Mouse (Mus musculus): ENCODE results near the gene Camk2n1. TPM values are rescaled to one million over a fixed set of nuclear protein-coding genes. Genes with fewer than 3 reads are reported as not detected.
A peak's percentile ranks its signal among the peaks of the same experiment; 100 is the strongest.

The Camk2n1 gene
- polyA plus RNA-seq, 1 experiment from 2014 or later: 2.9 TPM

DNA sequence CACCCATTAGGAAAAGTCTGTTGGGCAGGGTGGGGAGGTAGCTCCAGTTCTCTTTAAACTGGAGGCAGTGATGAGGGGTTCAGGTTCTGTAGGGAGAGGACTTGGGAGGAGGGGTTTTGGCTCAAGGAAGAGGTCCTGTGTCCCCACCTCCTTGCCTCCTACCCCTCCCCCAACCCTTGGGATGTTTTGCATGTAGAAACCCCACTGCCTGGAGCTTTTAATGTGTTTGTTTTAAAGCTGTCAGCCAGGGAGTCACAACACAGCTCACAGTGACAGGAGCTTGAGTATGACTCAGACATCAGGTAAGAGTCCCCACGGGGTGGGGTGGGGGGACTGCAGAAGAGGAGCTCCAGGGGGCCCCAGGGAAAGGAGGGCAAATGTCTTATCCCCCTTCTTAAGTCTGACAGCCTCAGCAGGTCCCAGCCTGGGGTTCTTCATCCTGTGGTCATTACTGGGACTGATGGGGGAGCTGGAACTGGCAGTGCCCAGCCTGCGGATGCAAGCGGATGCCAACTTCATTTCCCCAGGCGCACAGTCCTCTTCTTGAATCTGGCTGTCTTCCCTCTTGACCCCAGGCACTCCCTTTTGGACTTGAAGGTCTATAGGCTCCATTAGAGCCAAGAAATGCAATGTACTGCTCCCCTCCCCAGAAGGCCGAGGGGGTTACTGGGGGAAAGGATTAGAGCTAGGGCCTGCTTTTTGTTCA, 4.8 kb downstream of the Camk2n1 start:
- no peak for ATAC-seq (ENCODE audit: borderline replicate concordance, extremely low read depth, low FRiP score, low TSS enrichment)
- H3K4me3 ChIP-seq: no peak overlapping the region
- no peaks in the 10 kb centered on the region for H3K9me3 ChIP-seq
- H3K4me2 ChIP-seq: no peak overlapping the region
- H3K4me1 ChIP-seq: peaks cover 47% of the 10 kb centered on the region
- WGBS: 60% methylated on average over 5 of the region's 5 CpGs
- H3K36me3 ChIP-seq: no peaks in the 10 kb centered on the region
- H3K27ac ChIP-seq: no peak overlapping the region
- H3K27me3 ChIP-seq: peaks cover 6% of the 10 kb centered on the region; the same call in 1 of the 2 replicates
- H3K9ac ChIP-seq: no peak overlapping the region

DNA sequence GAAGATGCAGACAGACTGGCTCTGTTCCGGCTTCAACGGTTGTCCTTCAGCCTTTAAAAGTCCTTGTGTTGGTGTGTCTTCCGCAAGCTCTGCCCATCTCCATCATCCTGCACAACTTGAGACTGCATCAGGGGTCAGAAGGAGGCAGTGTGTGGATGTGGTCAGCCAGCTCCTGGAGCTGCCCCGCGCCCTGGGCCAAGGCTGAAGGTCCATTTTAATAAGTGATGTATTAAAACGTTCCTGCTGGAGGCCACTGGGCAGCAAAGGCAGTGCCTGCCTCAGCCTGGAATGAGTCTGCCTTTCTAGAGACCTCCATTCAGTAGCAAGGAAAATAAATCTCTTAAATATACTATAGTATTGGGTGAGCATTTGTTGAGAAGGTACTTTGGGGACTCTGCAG, 5.7 kb downstream of the Camk2n1 start:
- Histone ChIP-seq H3K4me2 (no peak overlapping the region), H3K4me3 (no peak overlapping the region), H3K27me3 (peaks cover 6% of the 10 kb centered on the region; the same call in 1 of the 2 replicates), H3K36me3 (no peaks in the 10 kb centered on the region), H3K9ac (no peak overlapping the region), H3K9me3 (no peaks in the 10 kb centered on the region), H3K4me1 (peaks cover 55% of the 10 kb centered on the region), H3K27ac (no peak overlapping the region)
- WGBS: 64% methylated on average over 6 of the region's 6 CpGs
- no peak for ATAC-seq (ENCODE audit: borderline replicate concordance, extremely low read depth, low FRiP score, low TSS enrichment)

DNA sequence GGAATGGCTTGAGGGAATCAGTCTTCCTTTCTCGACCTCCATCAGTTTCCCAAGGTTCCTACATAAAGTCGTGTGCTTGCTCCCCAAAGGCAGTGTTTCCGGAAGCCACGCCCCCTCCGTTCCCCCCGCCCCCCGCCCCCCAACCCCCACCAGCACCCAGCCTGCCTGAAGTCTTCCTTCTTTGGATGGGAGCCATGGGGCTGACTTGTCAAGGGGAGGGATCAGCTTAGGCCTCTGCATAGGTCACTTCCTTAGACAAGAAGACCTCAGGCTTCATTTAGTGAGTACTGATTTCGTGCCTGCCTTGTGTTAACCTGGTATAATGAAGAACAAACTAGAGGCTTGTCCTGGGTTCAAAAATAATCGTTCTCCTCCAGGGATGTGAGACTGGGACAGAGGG, 6.8 kb downstream of the Camk2n1 start:
- Histone ChIP-seq H3K9ac (no peak overlapping the region), H3K9me3 (no peaks in the 10 kb centered on the region), H3K4me3 (no peak overlapping the region), H3K4me2 (no peak overlapping the region), H3K36me3 (no peaks in the 10 kb centered on the region), H3K27ac (no peak overlapping the region), H3K4me1 (peaks cover 54% of the 10 kb centered on the region), H3K27me3 (peaks cover 9% of the 10 kb centered on the region; the same call in 1 of the 2 replicates)
- no peak for ATAC-seq (ENCODE audit: borderline replicate concordance, extremely low read depth, low FRiP score, low TSS enrichment)
- 31% methylated on average over 7 of the region's 9 CpGs for whole genome bisulfite sequencing

GRCm38 (mm10) chr4:138461471-138461870, 7.4 kb downstream of the Camk2n1 start:
- no peak overlapping the region for H3K4me3 ChIP-seq
- no peaks in the 10 kb centered on the region for H3K9me3 ChIP-seq
- H3K9ac ChIP-seq: no peak overlapping the region
- H3K27me3 ChIP-seq: peaks cover 7% of the 10 kb centered on the region; the same call in 1 of the 2 replicates
- WGBS: 91% methylated on average over 5 of the region's 5 CpGs
- H3K36me3 ChIP-seq: no peaks in the 10 kb centered on the region
- H3K4me2 ChIP-seq: no peak overlapping the region
- no peak overlapping the region for H3K27ac ChIP-seq
- H3K4me1 ChIP-seq: peaks cover 48% of the 10 kb centered on the region
- ATAC-seq (ENCODE audit: borderline replicate concordance, extremely low read depth, low FRiP score, low TSS enrichment): no peak

DNA sequence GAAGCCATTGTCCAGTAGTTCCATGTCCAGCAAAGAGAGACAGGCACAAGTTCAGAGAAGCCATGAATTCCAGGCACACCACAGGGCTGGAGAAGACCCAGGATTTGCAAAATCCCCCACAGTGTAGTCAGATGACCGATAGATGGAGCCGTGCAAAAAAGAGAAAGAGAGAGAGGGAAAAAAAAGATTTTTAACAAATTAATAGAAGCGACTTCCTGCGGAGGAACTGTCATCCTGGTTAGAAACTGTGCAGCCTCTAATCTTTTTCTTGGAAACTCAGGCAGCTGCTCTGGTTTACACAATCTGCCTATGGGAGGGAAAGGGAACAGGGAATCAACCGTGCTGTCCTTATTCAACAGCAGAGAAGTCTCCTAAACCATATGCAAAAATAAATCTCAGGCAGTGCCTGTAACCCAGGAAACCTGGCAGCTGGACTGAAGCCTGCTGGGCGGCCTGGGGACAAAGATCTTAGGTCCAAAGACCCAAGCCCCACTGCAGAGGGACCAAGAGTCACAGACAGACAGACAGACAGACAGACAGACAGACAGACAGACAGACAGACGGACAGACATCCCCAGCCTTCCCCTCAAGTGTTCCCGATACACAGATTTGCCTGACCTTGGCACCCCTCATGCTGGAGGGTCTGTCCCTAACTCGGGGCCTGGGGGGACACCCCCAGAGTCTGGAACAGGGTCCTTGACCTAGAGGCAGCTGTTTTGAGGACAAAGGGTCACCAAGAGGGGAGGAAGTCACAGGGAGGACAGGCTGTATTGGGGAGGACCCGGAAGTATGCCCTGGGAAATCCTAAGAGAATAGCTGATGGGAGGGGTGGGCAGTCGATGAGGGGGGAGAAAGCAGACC, 9.1 kb downstream of the Camk2n1 start:
- H3K4me1 ChIP-seq: peaks cover 44% of the 10 kb centered on the region
- H3K4me3 ChIP-seq: no peak overlapping the region
- H3K27ac ChIP-seq: peak overlapping the region; percentile 86
- H3K9me3 ChIP-seq: no peaks in the 10 kb centered on the region
- H3K4me2 ChIP-seq: peak overlapping the region; percentile 48
- H3K27me3 ChIP-seq: peaks cover 7% of the 10 kb centered on the region; the same call in 1 of the 2 replicates
- ATAC-seq (ENCODE audit: borderline replicate concordance, extremely low read depth, low FRiP score, low TSS enrichment): peak; percentile 31
- no peaks in the 10 kb centered on the region for H3K36me3 ChIP-seq
- H3K9ac ChIP-seq: no peak overlapping the region
- 3% methylated on average over 11 of the region's 11 CpGs for WGBS

GRCm38 (mm10) chr4:138463832-138464487, 9.8 kb downstream of the Camk2n1 start:
- peak; percentile 77 for ATAC-seq (ENCODE audit: borderline replicate concordance, extremely low read depth, low FRiP score, low TSS enrichment)
- H3K36me3 ChIP-seq: no peaks in the 10 kb centered on the region
- 4% methylated on average over 11 of the region's 11 CpGs for WGBS
- no peak overlapping the region for H3K4me3 ChIP-seq
- no peak overlapping the region for H3K9ac ChIP-seq
- peak overlapping the region; percentile 48 for H3K4me2 ChIP-seq
- peaks cover 7% of the 10 kb centered on the region; the same call in 1 of the 2 replicates for H3K27me3 ChIP-seq
- H3K27ac ChIP-seq: peak overlapping the region; percentile 86
- no peaks in the 10 kb centered on the region for H3K9me3 ChIP-seq
- peaks cover 48% of the 10 kb centered on the region for H3K4me1 ChIP-seq

DNA sequence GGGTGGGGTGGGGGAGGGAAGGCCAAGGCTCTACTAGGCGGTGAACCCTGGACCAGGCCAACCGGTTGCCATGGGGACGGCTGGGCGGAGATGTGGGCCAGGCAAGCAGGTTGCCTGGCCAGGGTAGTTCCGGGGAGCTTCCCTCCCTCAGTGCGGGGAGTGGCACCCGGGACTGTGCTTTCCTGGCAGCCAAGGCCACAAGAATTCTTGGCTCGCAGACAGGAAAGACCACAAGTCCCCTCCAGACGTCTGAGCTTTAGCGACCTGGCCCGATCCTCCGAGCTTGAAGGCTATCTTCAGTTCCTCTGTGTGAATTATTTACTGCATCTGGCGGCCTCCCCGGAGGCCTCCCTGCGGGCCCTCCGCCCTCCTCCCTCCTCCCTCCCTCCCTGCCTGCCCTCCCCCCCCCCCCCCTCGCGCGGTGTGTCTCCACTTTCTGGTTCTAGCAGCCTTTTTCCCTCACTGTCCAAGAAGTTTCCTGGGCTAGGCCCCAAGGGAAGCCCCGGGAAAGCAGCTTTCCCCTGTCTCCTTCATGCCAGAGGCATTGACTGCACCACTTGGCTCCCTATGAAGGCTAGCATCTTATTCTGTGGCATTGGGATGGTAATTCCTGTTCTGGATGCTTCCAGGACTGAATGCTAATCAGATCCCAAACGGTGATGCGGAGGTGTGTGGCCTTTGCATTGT, 10.7 kb downstream of the Camk2n1 start:
- peaks cover 55% of the 10 kb centered on the region for H3K4me1 ChIP-seq
- no peak overlapping the region for H3K4me3 ChIP-seq
- WGBS: 3% methylated on average over 19 of the region's 22 CpGs
- peak overlapping the region; percentile 86 for H3K27ac ChIP-seq
- H3K9me3 ChIP-seq: no peaks in the 10 kb centered on the region
- no peaks in the 10 kb centered on the region for H3K36me3 ChIP-seq
- H3K4me2 ChIP-seq: peak overlapping the region; percentile 48
- no peak overlapping the region for H3K9ac ChIP-seq
- peak; percentile 77 for ATAC-seq (ENCODE audit: borderline replicate concordance, extremely low read depth, low FRiP score, low TSS enrichment)
- peaks cover 7% of the 10 kb centered on the region; the same call in 1 of the 2 replicates for H3K27me3 ChIP-seq

- peaks cover 55% of the 10 kb centered on the region for H3K4me1 ChIP-seq
- ATAC-seq (ENCODE audit: borderline replicate concordance, extremely low read depth, low FRiP score, low TSS enrichment): no peak
- H3K4me3 ChIP-seq: no peak overlapping the region
- 46% methylated on average over 8 of the region's 8 CpGs for WGBS
- H3K4me2 ChIP-seq: peak overlapping the region; percentile 48; the same call in 1 of the 2 replicates
- no peak overlapping the region for H3K9ac ChIP-seq
- H3K27ac ChIP-seq: peak overlapping the region; percentile 86
- no peaks in the 10 kb centered on the region for H3K36me3 ChIP-seq
- H3K9me3 ChIP-seq: no peaks in the 10 kb centered on the region
- H3K27me3 ChIP-seq: peaks cover 7% of the 10 kb centered on the region; the same call in 1 of the 2 replicates
These were observed 11.3 kb downstream of the Camk2n1 start for GRCm38 (mm10) chr4:138465446-138465845.

- 68% methylated on average over 6 of the region's 6 CpGs for WGBS
- H3K27me3 ChIP-seq: peaks cover 7% of the 10 kb centered on the region; the same call in 1 of the 2 replicates
- ATAC-seq (ENCODE audit: borderline replicate concordance, extremely low read depth, low FRiP score, low TSS enrichment): no peak
- H3K9ac ChIP-seq: no peak overlapping the region
- no peak overlapping the region for H3K4me3 ChIP-seq
- no peak overlapping the region for H3K4me2 ChIP-seq
- 0 out of 2 replicates have a peak overlapping the region, but pooled peaks have one; percentile 7 for H3K27ac ChIP-seq
- H3K4me1 ChIP-seq: peaks cover 55% of the 10 kb centered on the region
- no peaks in the 10 kb centered on the region for H3K9me3 ChIP-seq
- no peaks in the 10 kb centered on the region for H3K36me3 ChIP-seq
These were observed 12.6 kb downstream of the Camk2n1 start for GRCm38 (mm10) chr4:138466690-138467089.

- Histone ChIP-seq H3K27ac (peak overlapping the region; percentile 7; the same call in 1 of the 2 replicates), H3K36me3 (no peaks in the 10 kb centered on the region), H3K4me3 (no peak overlapping the region), H3K4me2 (no peak overlapping the region), H3K9ac (no peak overlapping the region), H3K9me3 (no peaks in the 10 kb centered on the region), H3K27me3 (peaks cover 7% of the 10 kb centered on the region; the same call in 1 of the 2 replicates), H3K4me1 (peaks cover 53% of the 10 kb centered on the region)
- WGBS: 75% methylated on average over 5 of the region's 5 CpGs
- ATAC-seq (ENCODE audit: borderline replicate concordance, extremely low read depth, low FRiP score, low TSS enrichment): no peak
These were observed 13.3 kb downstream of the Camk2n1 start for GRCm38 (mm10) chr4:138467451-138467850.

DNA sequence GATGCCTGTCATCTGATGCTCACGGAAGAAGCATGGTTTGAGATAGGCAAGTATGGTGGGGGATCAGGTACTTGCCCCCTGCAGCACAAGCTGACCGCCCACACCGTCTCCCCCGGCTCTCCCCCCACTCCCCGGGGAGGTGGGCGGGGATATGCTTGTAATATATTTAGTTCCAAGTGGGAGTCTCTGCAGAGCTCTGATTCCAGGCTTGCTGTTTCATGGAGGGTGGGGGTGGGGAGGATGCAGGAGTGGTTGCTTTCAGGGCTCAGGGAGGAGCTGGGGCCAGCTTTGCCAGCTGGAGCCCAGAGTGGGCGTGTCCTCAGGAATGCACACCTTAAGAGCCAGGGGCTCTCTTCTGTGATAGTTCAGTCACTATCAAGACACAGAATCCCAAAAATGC, 15.0 kb downstream of the Camk2n1 start:
- no peak for ATAC-seq (ENCODE audit: borderline replicate concordance, extremely low read depth, low FRiP score, low TSS enrichment)
- H3K9me3 ChIP-seq: no peaks in the 10 kb centered on the region
- WGBS: 7% methylated on average over 7 of the region's 7 CpGs
- H3K9ac ChIP-seq: no peak overlapping the region
- peaks cover 37% of the 10 kb centered on the region for H3K4me1 ChIP-seq
- no peaks in the 10 kb centered on the region for H3K36me3 ChIP-seq
- H3K4me3 ChIP-seq: no peak overlapping the region
- no peak overlapping the region for H3K4me2 ChIP-seq
- H3K27me3 ChIP-seq: peaks cover 7% of the 10 kb centered on the region; the same call in 1 of the 2 replicates
- no peak overlapping the region for H3K27ac ChIP-seq

Measured in lung, embryonic 15.5 days (tissue).